Mouse (Mus musculus) lung, embryonic 14.5 days (tissue): ENCODE data around the gene Pik3ip1. TPM values are rescaled to one million over a fixed set of nuclear protein-coding genes. Genes with fewer than 3 reads are reported as not detected.
A peak's percentile ranks its signal among the peaks of the same experiment; 100 is the strongest.

Experiments used
- ATAC-seq: fragments of 200-750 bp; cut with Nextera tagmentation; 2 replicates; pipeline ENCODE4 v1.8.0; 2017; ENCODE audit warnings: mild to moderate bottlenecking, moderate TSS enrichment, moderate library complexity; ENCODE audit not compliant: insufficient read depth
- DNase-seq: peaks from one replicate; pipeline ENCODE4 v3.0.0-alpha.2; 2015
- H3K27ac ChIP-seq: fragments of 300-500 bp; sonication (generic); 2 replicates; pipeline ENCODE4 v1.5.1; 2014; ENCODE audit warnings: low read depth, mild to moderate bottlenecking, moderate library complexity
- H3K27me3 ChIP-seq: fragments of 300-500 bp; sonication (generic); 2 replicates; pipeline ENCODE4 v1.6.1; 2014; ENCODE audit warnings: low read length, control low read depth; ENCODE audit not compliant: insufficient read depth
- H3K36me3 ChIP-seq: fragments of 300-500 bp; sonication (generic); 2 replicates; pipeline ENCODE4 v1.6.1; 2014; ENCODE audit warnings: control low read depth; ENCODE audit not compliant: insufficient read depth
- H3K4me1 ChIP-seq: fragments of 300-500 bp; sonication (generic); 2 replicates; pipeline ENCODE4 v1.6.1; 2014; ENCODE audit warnings: antibody characterized with exemption, control low read depth; ENCODE audit not compliant: insufficient read depth
- H3K4me2 ChIP-seq: fragments of 300-500 bp; sonication (generic); 2 replicates; pipeline ENCODE4 v1.6.1; 2014; ENCODE audit warnings: mild to moderate bottlenecking
- H3K4me3 ChIP-seq: fragments of 300-500 bp; sonication (generic); 2 replicates; pipeline ENCODE4 v1.5.1; 2014; ENCODE audit warnings: low read depth, low read length
- H3K9ac ChIP-seq: fragments of 300-500 bp; sonication (generic); 2 replicates; pipeline ENCODE4 v1.6.1; 2014
- H3K9me3 ChIP-seq: fragments of 300-500 bp; sonication (generic); 2 replicates; pipeline ENCODE4 v1.6.1; 2016; ENCODE audit warnings: low read depth, low read length, control low read depth
- CTCF ChIP-seq: IDR thresholded peaks from 2 replicates; pipeline ENCODE4 v1.5.1; 2016; ENCODE audit warnings: antibody characterized with exemption, low read depth
- WGBS: fragments of 180-500 bp; shearing (Covaris S2); extraction: QIAGEN DNeasy Blood & Tissue Kit; methylation state at CpG from one replicate; pipeline ENCODE4 v1.1.7; 2014; 5-methylcytosine and 5-hydroxymethylcytosine counted together
- polyA plus RNA-seq: library from polyadenylated mRNA; unstranded; fragments of >200 nt; fragmentation: Nextera tagmentation; extraction: Ambion mirVana; gene quantifications from 2 replicates; pipeline ENCODE4 v1.2.1, GENCODE M21; 2014

Pik3ip1 gene
- polyA plus RNA-seq, 1 experiment from 2014 or later, result 8.5 TPM

DNA sequence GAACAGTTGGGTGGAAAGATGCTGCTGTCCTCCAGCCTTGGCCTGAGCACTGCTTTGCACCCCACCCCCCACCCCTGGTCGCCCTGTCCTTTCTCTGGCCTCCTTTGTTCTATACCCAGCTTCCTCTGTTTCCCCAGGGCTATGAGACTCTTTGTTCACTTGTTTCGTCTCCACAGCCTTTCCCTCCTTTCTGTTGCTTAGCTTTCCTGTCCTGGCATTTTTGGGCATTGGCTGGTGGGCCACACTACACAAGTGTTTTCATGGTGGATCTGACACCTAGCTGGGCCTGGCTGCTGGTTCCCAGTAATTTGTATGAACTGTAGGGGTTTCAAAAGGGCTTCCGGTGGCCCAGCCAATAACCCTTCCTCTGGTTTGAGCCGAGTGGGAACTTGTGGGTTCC, 36.8 kb upstream of the Pik3ip1 start:
- no peak for ATAC-seq
- Histone ChIP-seq H3K9me3 (no peaks in the 10 kb centered on the region), H3K36me3 (peaks cover 66% of the 10 kb centered on the region), H3K9ac (peak overlapping the region; percentile 95), H3K4me1 (peaks cover 15% of the 10 kb centered on the region), H3K4me3 (peak overlapping the region; percentile 93), H3K27me3 (no peaks in the 10 kb centered on the region), H3K27ac (peak overlapping the region; percentile 100), H3K4me2 (peak overlapping the region; percentile 100)
- TF ChIP-seq CTCF, result no peak
- no peak for DNase-seq
- 38% methylated on average over 4 of the region's 4 CpGs for WGBS

DNA sequence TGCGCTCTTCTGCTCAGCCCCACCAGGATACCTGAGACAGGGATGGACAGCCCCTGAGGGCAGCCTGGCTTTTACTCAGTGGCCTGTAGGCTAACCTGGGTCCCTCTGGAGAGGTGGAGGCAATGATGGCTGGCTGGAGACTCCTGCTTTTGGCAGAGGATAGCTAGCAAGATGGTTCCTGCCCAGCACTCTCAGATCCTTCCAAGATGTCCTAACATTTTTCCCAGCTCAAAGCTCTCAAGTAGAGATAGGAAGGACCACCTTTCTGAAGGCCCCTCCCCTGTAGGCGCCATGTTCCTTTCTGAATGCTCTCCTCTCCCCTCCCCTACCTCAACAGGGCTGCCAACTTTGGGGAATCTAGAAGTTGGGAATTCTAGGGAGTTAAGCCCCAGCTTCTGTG, 35.6 kb upstream of the Pik3ip1 start:
- peak overlapping the region; percentile 100 for H3K4me2 ChIP-seq
- no peak overlapping the region for H3K27ac ChIP-seq
- peaks cover 15% of the 10 kb centered on the region for H3K4me1 ChIP-seq
- peak overlapping the region; percentile 95; the same call in 1 of the 2 replicates for H3K9ac ChIP-seq
- H3K9me3 ChIP-seq, result no peaks in the 10 kb centered on the region
- H3K36me3 ChIP-seq, result peaks cover 78% of the 10 kb centered on the region
- DNase-seq (no peak), ATAC-seq (no peak)
- WGBS, result 87% methylated on average over 2 of the region's 2 CpGs
- 0 out of 2 replicates have a peak overlapping the region, but pooled peaks have one; percentile 93 for H3K4me3 ChIP-seq
- H3K27me3 ChIP-seq, result no peaks in the 10 kb centered on the region
- TF ChIP-seq CTCF, result no peak

DNA sequence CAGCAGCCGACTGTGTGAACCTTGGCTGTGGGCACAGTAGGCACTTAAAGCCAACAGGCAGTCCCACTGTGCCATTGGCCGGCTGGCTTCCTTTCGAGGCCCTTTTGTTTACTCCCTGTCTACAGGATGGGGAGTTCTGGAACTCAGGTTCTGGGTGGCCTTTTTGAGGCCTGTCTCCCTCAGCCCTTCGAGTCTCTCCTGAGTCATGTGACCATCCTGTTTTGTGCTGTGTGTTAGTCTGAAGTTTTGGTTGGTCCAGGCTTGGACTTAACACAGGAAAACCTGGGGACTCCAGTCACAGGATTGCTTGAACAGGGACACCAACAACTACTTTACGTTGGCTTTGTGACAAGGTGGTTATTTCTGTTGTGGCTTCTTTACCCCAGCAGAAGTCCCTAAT, 34.1 kb upstream of the Pik3ip1 start:
- H3K9ac ChIP-seq, result no peak overlapping the region
- peaks cover 89% of the 10 kb centered on the region for H3K36me3 ChIP-seq
- ATAC-seq (no peak), DNase-seq (no peak)
- no peak overlapping the region for H3K4me2 ChIP-seq
- no peak for TF ChIP-seq CTCF
- no peak overlapping the region for H3K27ac ChIP-seq
- peaks cover 15% of the 10 kb centered on the region for H3K4me1 ChIP-seq
- H3K27me3 ChIP-seq, result no peaks in the 10 kb centered on the region
- H3K9me3 ChIP-seq, result no peaks in the 10 kb centered on the region
- WGBS, result 58% methylated on average over 5 of the region's 5 CpGs
- no peak overlapping the region for H3K4me3 ChIP-seq

DNA sequence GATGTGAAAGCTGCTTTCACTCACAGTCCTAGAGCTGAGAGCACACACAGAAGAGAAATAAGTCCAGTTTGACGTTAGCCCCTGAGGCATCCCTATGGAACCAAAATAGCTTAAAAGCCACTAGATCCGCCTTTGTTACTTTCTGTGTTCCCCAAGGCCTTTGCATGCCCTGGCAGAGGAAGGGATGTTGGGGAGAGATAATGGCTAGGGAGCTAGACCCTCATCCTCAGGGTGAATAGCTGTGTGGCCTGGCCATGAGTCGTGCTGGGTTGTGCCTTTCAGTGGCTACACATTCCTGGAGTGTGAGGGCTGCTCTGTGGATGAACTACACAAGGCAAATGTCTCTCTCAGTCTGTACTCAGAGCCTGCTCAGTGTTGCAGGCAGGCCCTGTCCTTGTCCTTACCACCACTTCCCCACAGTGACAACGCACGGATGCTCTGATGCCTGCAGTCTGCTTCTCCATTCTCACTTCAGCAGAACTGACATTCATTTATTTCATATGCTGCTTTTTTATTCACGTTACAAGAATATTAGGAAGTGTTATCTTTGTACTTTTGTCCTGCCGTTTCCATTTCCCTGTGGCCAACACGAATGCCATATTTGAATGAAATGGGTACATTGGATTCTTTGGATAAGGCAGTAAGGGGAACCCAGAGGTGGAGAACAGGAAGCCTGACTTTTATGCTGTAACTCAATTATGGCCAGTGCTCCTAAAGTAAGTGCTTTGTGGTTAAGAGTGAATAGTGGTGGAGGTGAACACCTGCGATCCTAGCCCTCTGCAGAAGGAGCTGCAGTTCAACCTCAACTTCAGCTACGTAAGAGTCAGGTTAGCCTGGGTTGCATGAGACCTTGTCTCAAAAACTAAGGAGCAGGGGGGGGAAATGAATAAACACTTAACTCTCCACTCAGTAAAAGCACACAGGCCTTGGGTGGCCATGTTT, 32.1 kb upstream of the Pik3ip1 start:
- Histone ChIP-seq H3K4me3 (no peak overlapping the region), H3K27ac (no peak overlapping the region), H3K4me2 (no peak overlapping the region), H3K36me3 (peaks cover 100% of the 10 kb centered on the region), H3K9me3 (no peaks in the 10 kb centered on the region), H3K27me3 (no peaks in the 10 kb centered on the region), H3K9ac (no peak overlapping the region), H3K4me1 (peaks cover 11% of the 10 kb centered on the region)
- 80% methylated on average over 10 of the region's 10 CpGs for WGBS
- no peak for DNase-seq
- TF ChIP-seq CTCF, result no peak
- ATAC-seq, result no peak

DNA sequence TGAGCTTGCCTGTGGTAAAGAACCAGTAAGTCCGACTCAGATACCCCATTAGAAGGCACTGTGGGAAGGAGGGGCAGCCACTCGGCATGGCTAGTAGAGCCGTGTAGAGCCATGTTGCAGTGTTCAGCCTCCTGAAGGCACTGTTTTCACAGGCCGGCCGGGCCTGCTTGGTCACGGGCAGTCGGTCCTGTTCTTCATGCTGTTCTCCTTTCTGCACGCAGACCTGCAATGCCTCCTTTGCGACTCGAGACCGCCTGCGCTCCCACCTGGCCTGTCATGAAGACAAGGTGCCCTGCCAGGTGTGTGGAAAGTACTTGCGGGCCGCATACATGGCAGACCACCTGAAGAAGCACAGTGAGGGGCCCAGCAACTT, 31.4 kb upstream of the Pik3ip1 start:
- Histone ChIP-seq H3K4me3 (no peak overlapping the region), H3K36me3 (peaks cover 100% of the 10 kb centered on the region), H3K9me3 (no peaks in the 10 kb centered on the region), H3K4me2 (no peak overlapping the region), H3K9ac (no peak overlapping the region), H3K4me1 (peaks cover 5% of the 10 kb centered on the region; the same call in 1 of the 2 replicates), H3K27ac (no peak overlapping the region), H3K27me3 (no peaks in the 10 kb centered on the region)
- DNase-seq, result no peak
- no peak for ATAC-seq
- TF ChIP-seq CTCF, result no peak
- WGBS, result 86% methylated on average over 14 of the region's 14 CpGs

DNA sequence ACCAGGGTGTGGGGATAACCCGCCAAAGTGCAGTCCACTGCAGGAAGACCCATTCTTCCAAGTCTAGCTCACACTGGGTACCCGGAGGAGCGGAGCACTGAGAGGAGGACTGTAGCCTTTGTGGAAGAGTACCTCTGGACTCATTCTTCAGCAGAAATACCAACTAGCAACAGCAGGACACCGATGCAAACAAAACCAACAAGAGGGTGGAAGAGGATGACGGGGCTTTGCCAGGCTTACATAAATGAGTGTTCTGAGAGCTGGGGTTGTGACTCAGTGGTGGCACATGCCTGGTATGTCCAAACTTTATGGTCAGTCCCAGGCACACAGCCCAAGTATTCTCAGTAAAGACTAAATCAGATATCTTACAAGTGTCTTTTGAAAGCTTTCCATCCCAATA, 29.1 kb upstream of the Pik3ip1 start:
- no peak overlapping the region for H3K4me2 ChIP-seq
- ATAC-seq, result no peak
- H3K27me3 ChIP-seq, result no peaks in the 10 kb centered on the region
- H3K9me3 ChIP-seq, result no peaks in the 10 kb centered on the region
- 91% methylated on average over 5 of the region's 5 CpGs for WGBS
- peaks cover 99% of the 10 kb centered on the region for H3K36me3 ChIP-seq
- no peak overlapping the region for H3K9ac ChIP-seq
- no peaks in the 10 kb centered on the region for H3K4me1 ChIP-seq
- no peak overlapping the region for H3K27ac ChIP-seq
- TF ChIP-seq CTCF, result no peak
- no peak overlapping the region for H3K4me3 ChIP-seq
- no peak for DNase-seq

DNA sequence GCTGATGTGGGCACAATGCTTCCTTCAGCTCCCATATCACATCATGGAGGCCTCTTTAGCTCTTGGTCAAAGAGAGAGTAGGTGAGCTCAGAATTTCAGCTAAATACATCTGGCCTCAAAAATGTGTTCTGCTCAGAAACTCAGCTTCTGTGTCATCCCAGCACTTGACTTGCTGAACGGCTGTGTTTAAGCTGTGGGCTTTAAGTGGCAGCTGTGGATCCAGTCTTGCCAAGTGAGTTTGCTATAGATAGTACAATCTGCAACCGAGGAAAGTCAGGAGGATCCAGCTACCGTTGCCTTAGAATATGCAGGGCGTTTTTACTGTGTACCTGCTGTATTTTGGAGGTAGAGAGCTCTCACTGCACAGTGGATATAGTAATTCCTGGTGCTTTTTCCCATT, 27.8 kb upstream of the Pik3ip1 start:
- Histone ChIP-seq H3K27ac (peak overlapping the region; percentile 54), H3K27me3 (no peaks in the 10 kb centered on the region), H3K4me1 (no peaks in the 10 kb centered on the region), H3K4me3 (no peak overlapping the region), H3K9ac (no peak overlapping the region), H3K9me3 (no peaks in the 10 kb centered on the region), H3K36me3 (peaks cover 99% of the 10 kb centered on the region), H3K4me2 (no peak overlapping the region)
- 74% methylated on average over 4 of the region's 4 CpGs for WGBS
- no peak for TF ChIP-seq CTCF
- 0 out of 2 replicates have a peak, but pooled peaks have one; percentile 3 for ATAC-seq
- DNase-seq, result no peak
